In the genomic region with DNA sequence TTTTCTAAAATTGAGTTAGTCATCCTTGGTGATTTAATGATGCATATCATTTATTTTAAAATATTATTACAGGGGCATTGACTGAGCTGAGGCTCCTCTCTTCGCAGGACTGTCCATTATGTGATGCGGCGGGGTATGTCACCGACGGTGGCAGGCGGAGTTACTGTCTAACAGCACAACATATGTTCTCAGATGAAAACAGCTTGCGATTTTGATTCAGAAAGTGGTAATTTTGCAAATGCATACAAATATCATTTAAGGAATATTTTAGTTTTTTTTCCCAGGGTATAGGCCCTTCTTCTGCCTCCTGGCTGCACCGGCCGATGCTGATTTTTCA, we compare ENCODE assay signal across 21 mouse cellular contexts.
DNase-seq lines count a peak whose midpoint lies in the region; ATAC-seq and TF ChIP-seq lines count a peak whose summit lies in the region.
"Had no signal": no experiment of that assay in that cellular context is flagged by ENCODE, and none has a peak within 500 bp of the region (broad histone marks: within the 10 kb centered on the region; RNA-seq: fewer than 3 reads in every experiment).

No protein-coding gene starts in this region.

- no peak overlapping the region for H3K9ac ChIP-seq in forebrain, embryonic 12.5 days
- H3K9ac ChIP-seq in forebrain, embryonic 15.5 days (replicated peaks), result no peak overlapping the region
- no peak overlapping the region for H3K9ac ChIP-seq in kidney, embryonic 16.5 days (replicated peaks; ENCODE audit: low read length)
- H3K9ac ChIP-seq: embryonic facial prominence, embryonic 13.5 days; heart, embryonic 12.5 days had no signal

- H3K36me3 ChIP-seq in forebrain, embryonic 12.5 days (replicated peaks), result no peaks in the 10 kb centered on the region
- no peaks in the 10 kb centered on the region for H3K36me3 ChIP-seq in forebrain, embryonic 10.5 days (replicated peaks)
- no peaks in the 10 kb centered on the region for H3K36me3 ChIP-seq in forebrain, embryonic 15.5 days
- no peaks in the 10 kb centered on the region for H3K36me3 ChIP-seq in kidney, embryonic 16.5 days (ENCODE audit: insufficient read depth, low read length)
- H3K36me3 ChIP-seq: embryonic facial prominence, embryonic 13.5 days; G1E; heart, embryonic 12.5 days; hindbrain, embryonic 10.5 days had no signal

- no peaks in the 10 kb centered on the region for H3K4me1 ChIP-seq in forebrain, embryonic 12.5 days
- H3K4me1 ChIP-seq in forebrain, embryonic 10.5 days, result peaks cover 8% of the 10 kb centered on the region; the same call in 1 of the 2 replicates
- H3K4me1 ChIP-seq in forebrain, embryonic 15.5 days, result peaks cover 14% of the 10 kb centered on the region
- no peaks in the 10 kb centered on the region for H3K4me1 ChIP-seq in kidney, embryonic 16.5 days (ENCODE audit: insufficient read depth, low read length)
- H3K4me1 ChIP-seq: heart, embryonic 12.5 days; hindbrain, embryonic 10.5 days had no signal

- ATAC-seq in forebrain, embryonic 12.5 days (ENCODE audit: low FRiP score), result peak; percentile 51
- peak; percentile 77 for ATAC-seq in forebrain, embryonic 15.5 days (replicated peaks)
- no peak for ATAC-seq in kidney, embryonic 16.5 days (ENCODE audit: low FRiP score, low TSS enrichment)
- ATAC-seq: CD4-positive, CD25-positive, alpha-beta regulatory T cell, adult 4 months; inflammation-experienced regulatory T-cells, adult 6 months; intestine, postnatal 0 days had no signal

- DNase-seq in forebrain, embryonic 10.5 days (ENCODE audit: extremely low spot score, low spot score), result no peak
- DNase-seq in layer of hippocampus, adult 2 months (ENCODE audit: low spot score in 2 of 2), result peak in 1 of 2 experiments; percentile 39
- DNase-seq in layer of hippocampus, adult 9-10 months (ENCODE audit: low spot score), result no peak
- no peak for DNase-seq in spleen, postnatal 14 days (ENCODE audit: low spot score in 2 of 2)
- DNase-seq: adrenal gland, postnatal 10 days; B cell, adult 2 months; cerebellum, adult 11-12 months; cerebellum, adult 9-10 months; cerebellum, postnatal 25 days; gastrocnemius, adult 2 months; gastrocnemius, postnatal 25 days had no signal

- H3K4me3 ChIP-seq in forebrain, embryonic 12.5 days (replicated peaks), result no peak overlapping the region
- no peak overlapping the region for H3K4me3 ChIP-seq in forebrain, embryonic 10.5 days
- H3K4me3 ChIP-seq in layer of hippocampus, adult 2 months, result no peak overlapping the region
- H3K4me3 ChIP-seq in forebrain, embryonic 15.5 days, result no peak overlapping the region
- H3K4me3 ChIP-seq in kidney, embryonic 16.5 days (ENCODE audit: low read length), result no peak overlapping the region
- H3K4me3 ChIP-seq: embryonic facial prominence, embryonic 13.5 days; gastrocnemius, adult 2 months; heart, embryonic 12.5 days; hindbrain, embryonic 10.5 days had no signal

- no peaks in the 10 kb centered on the region for H3K9me3 ChIP-seq in forebrain, embryonic 12.5 days
- no peaks in the 10 kb centered on the region for H3K9me3 ChIP-seq in forebrain, embryonic 10.5 days
- H3K9me3 ChIP-seq in forebrain, embryonic 15.5 days, result no peaks in the 10 kb centered on the region
- no peaks in the 10 kb centered on the region for H3K9me3 ChIP-seq in kidney, embryonic 16.5 days (ENCODE audit: low read length)
- H3K9me3 ChIP-seq: embryonic facial prominence, embryonic 13.5 days; G1E; heart, embryonic 12.5 days; hindbrain, embryonic 10.5 days had no signal

- WGBS in forebrain, embryonic 12.5 days, result 83% methylated on average over 9 of the region's 9 CpGs
- 96% methylated on average over 9 of the region's 9 CpGs for WGBS in forebrain, embryonic 10.5 days
- 58% methylated on average over 9 of the region's 9 CpGs for WGBS in forebrain, embryonic 15.5 days
- WGBS in kidney, embryonic 16.5 days, result 92% methylated on average over 9 of the region's 9 CpGs

- TF ChIP-seq CTCF in layer of hippocampus, adult 2 months (conservative IDR thresholded peaks at IDR 0.05), result 0 out of 2 replicates have a peak, but pooled peaks have one; percentile 8

- H3K27me3 ChIP-seq in forebrain, embryonic 12.5 days, result no peaks in the 10 kb centered on the region
- H3K27me3 ChIP-seq in forebrain, embryonic 10.5 days (ENCODE audit: poor library complexity, severe bottlenecking), result no peaks in the 10 kb centered on the region
- no peaks in the 10 kb centered on the region for H3K27me3 ChIP-seq in forebrain, embryonic 15.5 days
- no peaks in the 10 kb centered on the region for H3K27me3 ChIP-seq in kidney, embryonic 16.5 days (ENCODE audit: insufficient read depth, low read length)
- H3K27me3 ChIP-seq: embryonic facial prominence, embryonic 13.5 days; heart, embryonic 12.5 days had no signal

- H3K27ac ChIP-seq in forebrain, embryonic 12.5 days, result 0 out of 2 replicates have a peak overlapping the region, but pooled peaks have one; percentile 19
- H3K27ac ChIP-seq in forebrain, embryonic 10.5 days, result no peak overlapping the region
- peak overlapping the region; percentile 57 for H3K27ac ChIP-seq in layer of hippocampus, adult 2 months
- H3K27ac ChIP-seq in forebrain, embryonic 15.5 days (replicated peaks), result peak overlapping the region; percentile 53
- H3K27ac ChIP-seq in kidney, embryonic 16.5 days (ENCODE audit: low read length), result no peak overlapping the region
- H3K27ac ChIP-seq: embryonic facial prominence, embryonic 13.5 days; gastrocnemius, adult 2 months; hindbrain, embryonic 10.5 days had no signal

- no peak overlapping the region for H3K4me2 ChIP-seq in forebrain, embryonic 12.5 days
- H3K4me2 ChIP-seq in forebrain, embryonic 15.5 days (replicated peaks), result no peak overlapping the region
- H3K4me2 ChIP-seq in kidney, embryonic 16.5 days (replicated peaks; ENCODE audit: low read depth, low read length), result no peak overlapping the region
- H3K4me2 ChIP-seq: embryonic facial prominence, embryonic 13.5 days; heart, embryonic 12.5 days had no signal

Comparison
In these comparisons a context has a peak if more than half of its experiments do, and no peak if none do; other contexts are left out.
1. H3K27ac ChIP-seq: peak in forebrain, embryonic 12.5 days (single experiment), layer of hippocampus, adult 2 months (single experiment) and forebrain, embryonic 15.5 days (single experiment); none in forebrain, embryonic 10.5 days (single experiment) and kidney, embryonic 16.5 days (single experiment).